Mouse (Mus musculus) brain, embryonic 14.5 days (tissue): ENCODE measurements around the gene Wapl.

Source experiments
- CTCF ChIP-seq: fragments of 200-500 bp; IDR thresholded peaks from 2 replicates; pipeline ENCODE4 v1.5.1; 2012; ENCODE audit warnings: inconsistent platforms, mild to moderate bottlenecking, moderate library complexity, borderline replicate concordance; ENCODE audit not compliant: insufficient read depth, insufficient read length; ENCODE audit errors: extremely low read depth
- POLR2A ChIP-seq: fragments of 200-500 bp; IDR thresholded peaks from 2 replicates; pipeline ENCODE4 v1.6.1; 2012; ENCODE audit warnings: mild to moderate bottlenecking, inconsistent platforms, borderline replicate concordance; ENCODE audit not compliant: poor library complexity, insufficient read depth, insufficient read length, severe bottlenecking; ENCODE audit errors: extremely low read depth

- TF ChIP-seq CTCF = no peak
- no peak for TF ChIP-seq POLR2A
These were observed 91.2 kb downstream of the Wapl start for GRCm38 (mm10) chr14:34764908-34765307.
